Mouse (Mus musculus): Measurements from ENCODE around the gene Ntm. TPM values are rescaled to one million over a fixed set of nuclear protein-coding genes. Genes with fewer than 3 reads are reported as not detected.

Gene Ntm
- polyA plus RNA-seq, 1 experiment from 2014 or later: 20.7 TPM

- no peak for DNase-seq (ENCODE audit: low spot score)
- H3K9me3 ChIP-seq: no peaks in the 10 kb centered on the region
- no peak overlapping the region for H3K4me3 ChIP-seq
- no peaks in the 10 kb centered on the region; the same call in 1 of the 2 replicates for H3K27me3 ChIP-seq (ENCODE audit: insufficient read depth, poor library complexity, severe bottlenecking)
- WGBS: 88% methylated on average over 3 of the region's 3 CpGs
- no peak overlapping the region for H3K27ac ChIP-seq
- H3K4me1 ChIP-seq: peaks cover 22% of the 10 kb centered on the region
- H3K36me3 ChIP-seq: no peaks in the 10 kb centered on the region
Measured at GRCm38 (mm10) chr9:29776951-29777350, 186.0 kb downstream of the Ntm start.

- no peaks in the 10 kb centered on the region for H3K36me3 ChIP-seq
- H3K4me3 ChIP-seq: no peak overlapping the region
- no peaks in the 10 kb centered on the region for H3K9me3 ChIP-seq
- WGBS: 55% methylated on average over 4 of the region's 4 CpGs
- H3K27ac ChIP-seq: no peak overlapping the region
- no peaks in the 10 kb centered on the region; the same call in 1 of the 2 replicates for H3K27me3 ChIP-seq (ENCODE audit: insufficient read depth, poor library complexity, severe bottlenecking)
- H3K4me1 ChIP-seq: peaks cover 24% of the 10 kb centered on the region
- DNase-seq (ENCODE audit: low spot score): no peak
Measured at GRCm38 (mm10) chr9:29776542-29776941, 186.4 kb downstream of the Ntm start.

GRCm38 (mm10) chr9:29776030-29776429, 186.9 kb downstream of the Ntm start:
- Histone ChIP-seq H3K36me3 (no peaks in the 10 kb centered on the region), H3K9me3 (no peaks in the 10 kb centered on the region), H3K27me3 (ENCODE audit: insufficient read depth, poor library complexity, severe bottlenecking) (no peaks in the 10 kb centered on the region; the same call in 1 of the 2 replicates), H3K4me3 (no peak overlapping the region), H3K27ac (no peak overlapping the region), H3K4me1 (peaks cover 26% of the 10 kb centered on the region)
- no peak for DNase-seq (ENCODE audit: low spot score)
- WGBS: 81% methylated on average over 4 of the region's 4 CpGs

- no peak for DNase-seq (ENCODE audit: low spot score)
- Histone ChIP-seq H3K27ac (peak overlapping the region; percentile 44), H3K4me1 (peaks cover 17% of the 10 kb centered on the region), H3K27me3 (ENCODE audit: insufficient read depth, poor library complexity, severe bottlenecking) (no peaks in the 10 kb centered on the region), H3K4me3 (no peak overlapping the region), H3K9me3 (no peaks in the 10 kb centered on the region), H3K36me3 (no peaks in the 10 kb centered on the region)
- WGBS: 74% methylated on average over 11 of the region's 11 CpGs
Measured at GRCm38 (mm10) chr9:29772625-29773388, 190.1 kb downstream of the Ntm start.

GRCm38 (mm10) chr9:29771870-29772269, 191.1 kb downstream of the Ntm start:
- DNase-seq (ENCODE audit: low spot score): no peak
- peak overlapping the region; percentile 44; the same call in 1 of the 2 replicates for H3K27ac ChIP-seq
- H3K4me3 ChIP-seq: no peak overlapping the region
- H3K4me1 ChIP-seq: peaks cover 25% of the 10 kb centered on the region
- no peaks in the 10 kb centered on the region for H3K9me3 ChIP-seq
- peaks cover under 1% of the 10 kb centered on the region; the same call in 1 of the 2 replicates for H3K27me3 ChIP-seq (ENCODE audit: insufficient read depth, poor library complexity, severe bottlenecking)
- 12% methylated on average over 5 of the region's 5 CpGs for WGBS
- no peaks in the 10 kb centered on the region for H3K36me3 ChIP-seq

- Histone ChIP-seq H3K4me3 (0 out of 2 replicates have a peak overlapping the region, but pooled peaks have one; percentile 15), H3K4me1 (peaks cover 19% of the 10 kb centered on the region), H3K27ac (no peak overlapping the region), H3K27me3 (ENCODE audit: insufficient read depth, poor library complexity, severe bottlenecking) (peaks cover 7% of the 10 kb centered on the region; the same call in 1 of the 2 replicates), H3K36me3 (no peaks in the 10 kb centered on the region), H3K9me3 (no peaks in the 10 kb centered on the region)
- no peak for DNase-seq (ENCODE audit: low spot score)
- 45% methylated on average over 23 of the region's 23 CpGs for WGBS
Measured at GRCm38 (mm10) chr9:29771071-29771785, 191.7 kb downstream of the Ntm start.

GRCm38 (mm10) chr9:29769361-29769760, 193.6 kb downstream of the Ntm start:
- Histone ChIP-seq H3K27me3 (ENCODE audit: insufficient read depth, poor library complexity, severe bottlenecking) (peaks cover 10% of the 10 kb centered on the region; the same call in 1 of the 2 replicates), H3K9me3 (no peaks in the 10 kb centered on the region), H3K36me3 (no peaks in the 10 kb centered on the region), H3K4me1 (peaks cover 19% of the 10 kb centered on the region), H3K4me3 (no peak overlapping the region), H3K27ac (no peak overlapping the region)
- 38% methylated on average over 4 of the region's 4 CpGs for WGBS
- DNase-seq (ENCODE audit: low spot score): no peak

GRCm38 (mm10) chr9:29765990-29766980, 196.7 kb downstream of the Ntm start:
- Histone ChIP-seq H3K4me3 (no peak overlapping the region), H3K4me1 (peaks cover 8% of the 10 kb centered on the region; the same call in 1 of the 2 replicates), H3K9me3 (no peaks in the 10 kb centered on the region), H3K36me3 (no peaks in the 10 kb centered on the region), H3K27me3 (ENCODE audit: insufficient read depth, poor library complexity, severe bottlenecking) (peaks cover 27% of the 10 kb centered on the region), H3K27ac (no peak overlapping the region)
- no peak for DNase-seq (ENCODE audit: low spot score)
- WGBS: 78% methylated on average over 6 of the region's 6 CpGs

- no peak overlapping the region for H3K4me3 ChIP-seq
- no peaks in the 10 kb centered on the region for H3K36me3 ChIP-seq
- H3K9me3 ChIP-seq: no peaks in the 10 kb centered on the region
- H3K27ac ChIP-seq: no peak overlapping the region
- WGBS: 73% methylated on average over 4 of the region's 4 CpGs
- peaks cover 27% of the 10 kb centered on the region for H3K27me3 ChIP-seq (ENCODE audit: insufficient read depth, poor library complexity, severe bottlenecking)
- no peak for DNase-seq (ENCODE audit: low spot score)
- peaks cover 8% of the 10 kb centered on the region; the same call in 1 of the 2 replicates for H3K4me1 ChIP-seq
Measured at GRCm38 (mm10) chr9:29763338-29763737, 199.6 kb downstream of the Ntm start.

- Histone ChIP-seq H3K9me3 (no peaks in the 10 kb centered on the region), H3K27me3 (ENCODE audit: insufficient read depth, poor library complexity, severe bottlenecking) (peaks cover 27% of the 10 kb centered on the region), H3K4me1 (peaks cover under 1% of the 10 kb centered on the region; the same call in 1 of the 2 replicates), H3K4me3 (no peak overlapping the region), H3K36me3 (no peaks in the 10 kb centered on the region), H3K27ac (no peak overlapping the region)
- WGBS: 78% methylated on average over 8 of the region's 8 CpGs
- no peak for DNase-seq (ENCODE audit: low spot score)
Measured at GRCm38 (mm10) chr9:29761952-29762586, 200.9 kb downstream of the Ntm start.

GRCm38 (mm10) chr9:29761511-29761910, 201.4 kb downstream of the Ntm start:
- no peak for DNase-seq (ENCODE audit: low spot score)
- no peaks in the 10 kb centered on the region for H3K4me1 ChIP-seq
- no peak overlapping the region for H3K4me3 ChIP-seq
- H3K27me3 ChIP-seq (ENCODE audit: insufficient read depth, poor library complexity, severe bottlenecking): peaks cover 23% of the 10 kb centered on the region
- H3K27ac ChIP-seq: no peak overlapping the region
- H3K36me3 ChIP-seq: no peaks in the 10 kb centered on the region
- 72% methylated on average over 5 of the region's 5 CpGs for WGBS
- H3K9me3 ChIP-seq: no peaks in the 10 kb centered on the region

- Histone ChIP-seq H3K27ac (no peak overlapping the region), H3K27me3 (ENCODE audit: insufficient read depth, poor library complexity, severe bottlenecking) (peaks cover 17% of the 10 kb centered on the region; the same call in 1 of the 2 replicates), H3K36me3 (no peaks in the 10 kb centered on the region), H3K9me3 (no peaks in the 10 kb centered on the region), H3K4me3 (no peak overlapping the region), H3K4me1 (no peaks in the 10 kb centered on the region)
- DNase-seq (ENCODE audit: low spot score): no peak
- WGBS: 52% methylated on average over 3 of the region's 3 CpGs
Measured at GRCm38 (mm10) chr9:29759940-29760339, 203.0 kb downstream of the Ntm start.

All from heart, embryonic 10.5 days (tissue).